Mouse (Mus musculus) effector memory CD4-positive, alpha-beta T cell, adult 7 months (primary cell): Measurements from ENCODE around the gene Cldn14. TPM values are rescaled to one million over a fixed set of nuclear protein-coding genes. Genes with fewer than 3 reads are reported as not detected.

ENCODE experiments used
- polyA plus RNA-seq: library from polyadenylated mRNA; unstranded; fragments of 100-300 nt; shearing (Covaris generic); gene quantifications from one replicate; pipeline ENCODE4 v1.2.1, GENCODE M21; 2017

The Cldn14 gene
- polyA plus RNA-seq = not detected

GRCm38 (mm10) chr16:94008737-94009136 lies at the start of gene Cldn14:
Gene Cldn14, minus strand, starts transcription at chr16:94008837.

GRCm38 (mm10) chr16:93883423-93884085 lies 125.1 kb downstream of the Cldn14 start, which contains the start of gene Chaf1b:
Gene Chaf1b, plus strand, starts transcription at chr16:93883901.

Other genes with a start within 250 kb of the Cldn14 start
- gene Morc3, start 176.7 kb downstream of the Cldn14 start, polyA plus RNA-seq = 69.3 TPM
- 15.8 TPM for gene Chaf1b, start 124.9 kb downstream of the Cldn14 start, polyA plus RNA-seq
- 0.28 TPM for gene Sim2, start 76.1 kb upstream of the Cldn14 start, polyA plus RNA-seq